Mouse (Mus musculus) C2C12 (cell line): ENCODE data around the gene Pla2g4a.

ENCODE experiments used
- CEBPB ChIP-seq: IDR thresholded peaks from one replicate; pipeline ENCODE4 v1.6.1; 2011; ENCODE audit warnings: low read depth, mild to moderate bottlenecking, control low read depth, moderate library complexity
- CTCF ChIP-seq: IDR thresholded peaks from one replicate; pipeline ENCODE4 v1.5.1; 2011; ENCODE audit not compliant: control insufficient read depth, insufficient read depth, insufficient read length
- MAX ChIP-seq: IDR thresholded peaks from one replicate; pipeline ENCODE4 v1.6.1; 2011; ENCODE audit warnings: mild to moderate bottlenecking, control low read depth
- MYOD1 ChIP-seq: IDR thresholded peaks from one replicate; pipeline ENCODE4 v1.6.1; 2011; ENCODE audit warnings: low read depth; ENCODE audit not compliant: control insufficient read depth, insufficient read length
- MYOG ChIP-seq: IDR thresholded peaks from one replicate; pipeline ENCODE4 v1.6.1; 2011; ENCODE audit not compliant: control insufficient read depth, insufficient read length; ENCODE audit errors: extremely low read depth
- USF1 ChIP-seq: IDR thresholded peaks from one replicate; pipeline ENCODE4 v1.6.1; 2011; ENCODE audit warnings: low read depth, mild to moderate bottlenecking, control low read depth, moderate library complexity

DNA sequence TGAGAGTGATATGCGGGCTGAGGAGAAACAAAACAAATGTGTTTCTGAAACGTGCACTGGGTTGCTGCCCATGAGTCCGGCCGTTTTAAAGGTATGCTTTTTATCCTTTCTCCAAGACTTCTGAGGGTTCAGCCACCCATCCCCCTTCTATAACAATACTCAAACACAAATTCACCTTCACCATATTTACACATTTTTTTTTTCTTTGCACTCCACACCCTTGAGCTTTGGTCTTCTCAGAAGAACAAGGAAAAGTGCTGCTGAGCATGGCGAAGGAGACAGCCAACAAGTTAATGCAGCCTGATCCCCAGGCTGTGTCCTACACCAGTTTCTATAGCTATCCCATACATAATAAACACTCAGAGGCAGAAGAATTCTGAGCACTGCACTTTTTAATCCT lies 39.8 kb downstream of the Pla2g4a start:
- no peak for TF ChIP-seq CTCF
- no peak for TF ChIP-seq CEBPB
- no peak for TF ChIP-seq MYOD1
- no peak for TF ChIP-seq MAX
- TF ChIP-seq USF1, result no peak
- no peak for TF ChIP-seq MYOG
